In the genomic region with DNA sequence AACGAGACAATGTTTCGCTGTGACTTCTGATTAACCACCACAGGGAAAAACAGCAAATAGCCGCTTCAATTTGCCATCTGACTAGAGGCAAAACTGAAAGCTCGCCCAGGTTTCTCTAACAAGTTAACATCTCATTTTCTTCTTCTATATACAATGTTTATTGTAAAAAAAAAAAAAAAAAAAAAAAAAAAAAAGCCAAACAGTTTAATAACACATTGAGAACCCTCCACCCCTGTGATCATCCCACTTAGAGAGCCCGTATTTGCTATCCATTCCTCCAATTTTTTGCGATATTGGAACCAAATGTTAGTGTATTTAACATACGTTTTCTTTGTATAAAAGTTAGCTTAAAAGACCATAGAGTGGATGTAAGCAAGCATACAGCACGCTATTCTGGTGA, we compare ENCODE assay signal across 11 mouse cellular contexts. TPM values are rescaled to one million over a fixed set of nuclear protein-coding genes. Genes with fewer than 3 reads are reported as not detected.
DNase-seq lines count a peak whose midpoint lies in the region; ATAC-seq lines count a peak whose summit lies in the region.
"Had no signal": no experiment of that assay in that cellular context is flagged by ENCODE, and none has a peak within 500 bp of the region (broad histone marks: within the 10 kb centered on the region; RNA-seq: fewer than 3 reads in every experiment).

No protein-coding gene starts in this region.

- H3K9ac ChIP-seq in limb, embryonic 12.5 days (replicated peaks) = no peak overlapping the region
- no peak overlapping the region for H3K9ac ChIP-seq in forebrain, embryonic 12.5 days
- H3K9ac ChIP-seq in limb, embryonic 15.5 days = no peak overlapping the region
- peak overlapping the region; percentile 39; the same call in 1 of the 2 replicates for H3K9ac ChIP-seq in neural tube, embryonic 14.5 days (replicated peaks; ENCODE audit: low read depth, low read length)

- H3K4me3 ChIP-seq in limb, embryonic 12.5 days (replicated peaks) = no peak overlapping the region
- no peak overlapping the region for H3K4me3 ChIP-seq in limb, embryonic 10.5 days
- H3K4me3 ChIP-seq in forebrain, embryonic 12.5 days (replicated peaks) = peak overlapping the region; percentile 92; the same call in 1 of the 2 replicates
- no peak overlapping the region for H3K4me3 ChIP-seq in limb, embryonic 15.5 days
- peak overlapping the region; percentile 85 for H3K4me3 ChIP-seq in neural tube, embryonic 14.5 days (ENCODE audit: low read depth, low read length)

- ATAC-seq in limb, embryonic 12.5 days (ENCODE audit: insufficient number of reproducible peaks, insufficient read depth, low FRiP score, low TSS enrichment, low read depth) = no peak
- no peak for ATAC-seq in forebrain, embryonic 12.5 days (ENCODE audit: low FRiP score)
- ATAC-seq in limb, embryonic 15.5 days (ENCODE audit: insufficient number of reproducible peaks, low FRiP score, low TSS enrichment, low read depth) = no peak
- ATAC-seq in neural tube, embryonic 14.5 days (ENCODE audit: low read depth) = no peak

- H3K36me3 ChIP-seq in limb, embryonic 12.5 days = peaks cover 19% of the 10 kb centered on the region
- H3K36me3 ChIP-seq in limb, embryonic 10.5 days = peaks cover 20% of the 10 kb centered on the region
- peaks cover 24% of the 10 kb centered on the region for H3K36me3 ChIP-seq in forebrain, embryonic 12.5 days (replicated peaks)
- H3K36me3 ChIP-seq in limb, embryonic 15.5 days = 0 out of 2 replicates have a peak, but pooled peaks cover under 1% of the 10 kb centered on the region
- H3K36me3 ChIP-seq in neural tube, embryonic 14.5 days (ENCODE audit: control insufficient read depth, insufficient read depth, low read length) = peaks cover 3% of the 10 kb centered on the region

- peaks cover 3% of the 10 kb centered on the region; the same call in 1 of the 2 replicates for H3K4me1 ChIP-seq in limb, embryonic 12.5 days (replicated peaks)
- H3K4me1 ChIP-seq in limb, embryonic 10.5 days = peaks cover 24% of the 10 kb centered on the region
- peaks cover 13% of the 10 kb centered on the region for H3K4me1 ChIP-seq in forebrain, embryonic 12.5 days
- peaks cover 11% of the 10 kb centered on the region for H3K4me1 ChIP-seq in limb, embryonic 15.5 days
- peaks cover 11% of the 10 kb centered on the region for H3K4me1 ChIP-seq in neural tube, embryonic 14.5 days (ENCODE audit: control insufficient read depth, insufficient read depth, low read length)

- 76% methylated on average over 8 of the region's 8 CpGs for WGBS in limb, embryonic 12.5 days
- WGBS in limb, embryonic 10.5 days = 85% methylated on average over 8 of the region's 8 CpGs
- WGBS in forebrain, embryonic 12.5 days = 84% methylated on average over 8 of the region's 8 CpGs
- WGBS in limb, embryonic 15.5 days = 66% methylated on average over 8 of the region's 8 CpGs
- WGBS in neural tube, embryonic 14.5 days = 86% methylated on average over 8 of the region's 8 CpGs

- no peak for DNase-seq in limb, embryonic 10.5 days (ENCODE audit: low spot score)
- no peak for DNase-seq in layer of hippocampus, adult 9-10 months (ENCODE audit: low spot score)
- DNase-seq in layer of hippocampus, adult 9-11 months = no peak
- DNase-seq: lung, adult 2 months; right cerebral cortex, postnatal 14 days had no signal

- no peaks in the 10 kb centered on the region for H3K9me3 ChIP-seq in limb, embryonic 12.5 days
- H3K9me3 ChIP-seq in limb, embryonic 10.5 days (replicated peaks) = no peaks in the 10 kb centered on the region
- H3K9me3 ChIP-seq in forebrain, embryonic 12.5 days = no peaks in the 10 kb centered on the region
- no peaks in the 10 kb centered on the region for H3K9me3 ChIP-seq in limb, embryonic 15.5 days
- H3K9me3 ChIP-seq in neural tube, embryonic 14.5 days (ENCODE audit: control insufficient read depth, low read length) = no peaks in the 10 kb centered on the region
- H3K9me3 ChIP-seq: G1E had no signal

- peak overlapping the region; percentile 85; the same call in 1 of the 2 replicates for H3K4me2 ChIP-seq in limb, embryonic 12.5 days
- H3K4me2 ChIP-seq in forebrain, embryonic 12.5 days = peak overlapping the region; percentile 79
- H3K4me2 ChIP-seq in limb, embryonic 15.5 days = 0 out of 2 replicates have a peak overlapping the region, but pooled peaks have one; percentile 19
- peak overlapping the region; percentile 81 for H3K4me2 ChIP-seq in neural tube, embryonic 14.5 days (ENCODE audit: low read depth, low read length)

- H3K27me3 ChIP-seq in limb, embryonic 12.5 days = peaks cover 16% of the 10 kb centered on the region
- peaks cover 36% of the 10 kb centered on the region for H3K27me3 ChIP-seq in limb, embryonic 10.5 days (ENCODE audit: low read depth, poor library complexity, severe bottlenecking)
- H3K27me3 ChIP-seq in forebrain, embryonic 12.5 days = peaks cover 4% of the 10 kb centered on the region; the same call in 1 of the 2 replicates
- H3K27me3 ChIP-seq in limb, embryonic 15.5 days = peaks cover 10% of the 10 kb centered on the region; the same call in 1 of the 2 replicates
- no peaks in the 10 kb centered on the region for H3K27me3 ChIP-seq in neural tube, embryonic 14.5 days (ENCODE audit: control insufficient read depth, insufficient read depth, low read length)

- no peak overlapping the region for H3K27ac ChIP-seq in limb, embryonic 12.5 days
- H3K27ac ChIP-seq in limb, embryonic 10.5 days = no peak overlapping the region
- H3K27ac ChIP-seq in forebrain, embryonic 12.5 days = no peak overlapping the region
- H3K27ac ChIP-seq in limb, embryonic 15.5 days = no peak overlapping the region
- H3K27ac ChIP-seq in neural tube, embryonic 14.5 days (ENCODE audit: low read depth, low read length) = no peak overlapping the region
- H3K27ac ChIP-seq: layer of hippocampus, adult 2 months had no signal

RNA-seq across cellular contexts. Expression of gene Cenpv, which starts 2.0 kb away (rescaled TPM):
- 44.5 and 47.9 TPM in 2 replicates for polyA plus RNA-seq in limb, embryonic 12.5 days (2016; fragmentation: Nextera tagmentation; extraction: Ambion mirVana)
- polyA plus RNA-seq in limb, embryonic 10.5 days (2016; fragmentation: Nextera tagmentation; extraction: Ambion mirVana) = 35.0 and 42.2 TPM in 2 replicates
- polyA plus RNA-seq in forebrain, embryonic 12.5 days (2016; fragmentation: Nextera tagmentation; extraction: Ambion mirVana) = 85.7 and 90.0 TPM in 2 replicates
- polyA plus RNA-seq in limb, embryonic 15.5 days (2015; fragmentation: Nextera tagmentation; extraction: Ambion mirVana) = 14.2 and 15.9 TPM in 2 replicates
- 56.3 and 73.1 TPM in 2 replicates for polyA plus RNA-seq in neural tube, embryonic 14.5 days (2014; fragmentation: Nextera tagmentation; extraction: Ambion mirVana)

RNA-seq across cellular contexts. Expression of gene Ubb, which starts 13.9 kb away (rescaled TPM):
- polyA plus RNA-seq in limb, embryonic 12.5 days (2016; fragmentation: Nextera tagmentation; extraction: Ambion mirVana) = 3,589 and 3,648 TPM in 2 replicates
- 3,627 and 3,653 TPM in 2 replicates for polyA plus RNA-seq in limb, embryonic 10.5 days (2016; fragmentation: Nextera tagmentation; extraction: Ambion mirVana)
- 3,704 and 3,828 TPM in 2 replicates for polyA plus RNA-seq in forebrain, embryonic 12.5 days (2016; fragmentation: Nextera tagmentation; extraction: Ambion mirVana)
- 3,280 and 3,478 TPM in 2 replicates for polyA plus RNA-seq in limb, embryonic 15.5 days (2015; fragmentation: Nextera tagmentation; extraction: Ambion mirVana)
- polyA plus RNA-seq in neural tube, embryonic 14.5 days (2014; fragmentation: Nextera tagmentation; extraction: Ambion mirVana) = 4,516 and 4,600 TPM in 2 replicates

RNA-seq across cellular contexts. Expression of gene Trpv2, which starts 37.2 kb away (rescaled TPM):
- polyA plus RNA-seq in limb, embryonic 12.5 days (2016; fragmentation: Nextera tagmentation; extraction: Ambion mirVana) = 0.88 and 1.2 TPM in 2 replicates
- polyA plus RNA-seq in limb, embryonic 10.5 days (2016; fragmentation: Nextera tagmentation; extraction: Ambion mirVana) = 0.55 and 0.87 TPM in 2 replicates
- polyA plus RNA-seq in forebrain, embryonic 12.5 days (2016; fragmentation: Nextera tagmentation; extraction: Ambion mirVana) = 6.4 and 7.3 TPM in 2 replicates
- polyA plus RNA-seq in limb, embryonic 15.5 days (2015; fragmentation: Nextera tagmentation; extraction: Ambion mirVana) = 4.1 and 5.1 TPM in 2 replicates
- 25.1 and 25.8 TPM in 2 replicates for polyA plus RNA-seq in neural tube, embryonic 14.5 days (2014; fragmentation: Nextera tagmentation; extraction: Ambion mirVana)

Comparison
In these comparisons a context has a peak if more than half of its experiments do, and no peak if none do; other contexts are left out.
1. H3K4me2 ChIP-seq: peak in every context shown above with its lines; median percentile 85 in limb, embryonic 12.5 days; 81 in neural tube, embryonic 14.5 days; 79 in forebrain, embryonic 12.5 days; 19 in limb, embryonic 15.5 days.
2. H3K4me3 ChIP-seq: peak in forebrain, embryonic 12.5 days (single experiment) and neural tube, embryonic 14.5 days (single experiment); none in limb, embryonic 12.5 days (single experiment), limb, embryonic 10.5 days (single experiment) and limb, embryonic 15.5 days (single experiment).